Mouse (Mus musculus) lung, postnatal 36 days (tissue): ENCODE data around the gene Hs3st3b1.
A peak's percentile ranks its signal among the peaks of the same experiment; 100 is the strongest.

Source experiments
- DNase-seq: peaks from one replicate; pipeline ENCODE4 v3.0.0; 2022; ENCODE audit warnings: mixed read lengths

Hs3st3b1 gene

GRCm38 (mm10) chr11:63922091-63922621 is at the start of gene Hs3st3b1:
TSS of gene Hs3st3b1 (minus strand) at chr11:63922290.
- peak; percentile 97 for DNase-seq

- no peak for DNase-seq
Observed at GRCm38 (mm10) chr11:63971462-63971861, 49.4 kb upstream of the Hs3st3b1 start.

- DNase-seq = no peak
Observed at GRCm38 (mm10) chr11:63970818-63971217, 48.7 kb upstream of the Hs3st3b1 start.

- DNase-seq = no peak
Observed at GRCm38 (mm10) chr11:63969205-63969910, 47.3 kb upstream of the Hs3st3b1 start.

- DNase-seq = no peak
Observed at GRCm38 (mm10) chr11:63968388-63969035, 46.4 kb upstream of the Hs3st3b1 start.

GRCm38 (mm10) chr11:63967641-63968387 is 45.7 kb upstream of the Hs3st3b1 start:
- DNase-seq = no peak

- DNase-seq = peak; percentile 59
Observed at GRCm38 (mm10) chr11:63965437-63965836, 43.3 kb upstream of the Hs3st3b1 start.

GRCm38 (mm10) chr11:63957207-63957606 is 35.1 kb upstream of the Hs3st3b1 start:
- peak; percentile 83 for DNase-seq

- no peak for DNase-seq
Observed at GRCm38 (mm10) chr11:63956748-63957147, 34.7 kb upstream of the Hs3st3b1 start.

- DNase-seq = no peak
Observed at GRCm38 (mm10) chr11:63953887-63954286, 31.8 kb upstream of the Hs3st3b1 start.

- no peak for DNase-seq
Observed at GRCm38 (mm10) chr11:63952743-63953191, 30.7 kb upstream of the Hs3st3b1 start.

GRCm38 (mm10) chr11:63951831-63952631 is 29.9 kb upstream of the Hs3st3b1 start:
- peak; percentile 86 for DNase-seq

GRCm38 (mm10) chr11:63948371-63948770 is 26.3 kb upstream of the Hs3st3b1 start:
- DNase-seq = peak; percentile 29

GRCm38 (mm10) chr11:63947024-63947423 is 24.9 kb upstream of the Hs3st3b1 start:
- no peak for DNase-seq

- DNase-seq = no peak
Observed at GRCm38 (mm10) chr11:63943947-63944346, 21.9 kb upstream of the Hs3st3b1 start.

- no peak for DNase-seq
Observed at GRCm38 (mm10) chr11:63943268-63943890, 21.3 kb upstream of the Hs3st3b1 start.

- peak; percentile 75 for DNase-seq
Observed at GRCm38 (mm10) chr11:63942177-63942576, 20.1 kb upstream of the Hs3st3b1 start.

- DNase-seq = no peak
Observed at GRCm38 (mm10) chr11:63936641-63937040, 14.6 kb upstream of the Hs3st3b1 start.

GRCm38 (mm10) chr11:63926901-63927300 is 4.8 kb upstream of the Hs3st3b1 start:
- no peak for DNase-seq

- peak; percentile 92 for DNase-seq
Observed at GRCm38 (mm10) chr11:63925161-63925582, 3.1 kb upstream of the Hs3st3b1 start.

- DNase-seq = peak; percentile 20
Observed at GRCm38 (mm10) chr11:63924286-63924930, 2.3 kb upstream of the Hs3st3b1 start.
